Mouse (Mus musculus): ENCODE measurements around the gene Apc2.
A peak's percentile ranks its signal among the peaks of the same experiment; 100 is the strongest.
"Not testable (repeated sequence)": the region's sequence is repeated elsewhere in the genome, so short reads cannot be mapped to it uniquely, and the experiment has no call there.

Apc2 gene

DNA sequence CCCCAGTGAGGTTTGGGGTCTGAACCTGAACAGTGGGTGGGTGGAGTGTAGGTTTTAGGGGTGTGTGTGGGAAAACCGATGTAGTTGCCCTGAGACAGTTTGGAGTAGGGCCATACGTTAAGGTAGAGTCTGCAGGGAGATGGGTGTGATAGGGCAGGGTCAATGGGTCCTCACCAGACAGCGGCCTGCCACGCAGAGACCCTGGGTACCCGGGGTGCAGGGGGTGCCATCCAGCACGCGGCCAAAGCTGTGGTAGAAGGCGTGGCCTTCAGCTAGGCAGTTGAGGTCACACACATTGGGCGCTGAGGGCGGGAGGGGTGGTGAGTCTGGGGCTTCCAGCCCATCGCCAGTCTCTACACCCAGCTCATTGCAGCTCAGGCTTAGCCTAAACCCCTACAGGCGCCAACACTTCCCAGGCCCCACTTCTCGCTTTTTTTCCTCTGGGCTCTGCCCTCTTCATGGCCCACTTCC, 47.7 kb downstream of the Apc2 start:
- no peak for DNase-seq (ENCODE audit: low spot score in 2 of 2)

DNA sequence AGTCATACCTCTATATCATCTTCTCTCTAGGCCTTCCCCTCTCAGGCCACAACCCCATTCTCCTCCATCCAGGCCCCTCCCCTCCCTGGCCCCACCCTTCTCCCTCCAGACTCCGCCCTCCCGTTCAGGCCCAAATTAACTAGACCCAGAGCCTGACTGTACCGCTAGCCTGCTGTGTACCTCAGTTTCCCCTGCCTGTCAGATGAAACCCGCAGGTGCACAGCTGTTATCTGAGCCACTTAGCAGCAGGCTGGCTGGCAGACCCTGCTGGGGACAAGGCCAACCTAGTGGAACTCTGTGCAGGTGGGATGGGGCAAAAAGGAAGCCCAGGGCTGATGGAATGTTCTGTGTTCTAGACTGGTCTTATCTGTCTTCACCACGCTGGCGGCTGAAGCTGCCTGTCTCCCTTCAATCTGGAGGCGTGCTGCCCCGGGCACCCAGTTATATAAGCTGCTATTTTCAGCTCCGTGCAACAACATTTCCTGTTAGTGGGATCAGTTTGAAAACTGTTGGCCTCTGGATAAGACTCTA, 48.4 kb downstream of the Apc2 start:
- no peak for DNase-seq (ENCODE audit: low spot score in 2 of 2)

DNA sequence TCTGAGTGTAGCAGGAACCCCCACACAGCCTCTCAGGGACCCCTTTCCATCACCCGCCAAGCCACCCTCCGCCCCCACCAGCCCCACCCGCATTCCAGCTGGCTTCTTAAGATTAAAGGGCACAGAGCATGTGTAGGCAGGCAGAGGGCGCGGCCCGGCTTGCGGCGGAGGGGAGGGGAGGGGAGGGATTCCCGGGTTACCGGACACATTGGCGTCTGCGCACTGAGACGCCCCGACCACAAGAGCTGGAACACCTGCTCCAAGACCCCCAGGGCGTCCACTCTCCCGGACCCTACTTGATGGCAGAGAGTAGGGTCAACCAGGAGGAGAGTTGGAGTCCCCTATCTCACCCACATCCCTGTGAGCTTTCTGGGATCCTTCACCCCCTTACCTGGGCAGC, 49.3 kb downstream of the Apc2 start:
- DNase-seq (ENCODE audit: low spot score in 2 of 2), result no peak

DNA sequence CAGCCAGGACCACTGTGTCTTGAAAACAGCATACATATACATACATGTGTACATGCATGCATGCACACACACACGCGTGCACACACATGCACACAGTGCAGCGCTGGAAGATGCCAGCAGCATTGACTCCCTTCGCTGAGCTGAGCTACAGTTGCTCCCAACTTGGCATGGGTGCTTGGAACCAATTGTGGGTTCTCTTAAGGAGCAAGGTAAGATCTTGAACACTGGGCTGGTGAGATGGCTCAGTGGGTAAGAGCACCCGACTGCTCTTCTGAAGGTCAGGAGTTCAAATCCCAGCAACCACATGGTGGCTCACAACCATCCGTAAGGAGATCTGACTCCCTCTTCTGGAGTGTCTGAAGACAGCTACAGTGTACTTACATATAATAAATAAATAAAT, 50.2 kb downstream of the Apc2 start:
- DNase-seq (ENCODE audit: low spot score in 2 of 2), result not testable (repeated sequence)

DNA sequence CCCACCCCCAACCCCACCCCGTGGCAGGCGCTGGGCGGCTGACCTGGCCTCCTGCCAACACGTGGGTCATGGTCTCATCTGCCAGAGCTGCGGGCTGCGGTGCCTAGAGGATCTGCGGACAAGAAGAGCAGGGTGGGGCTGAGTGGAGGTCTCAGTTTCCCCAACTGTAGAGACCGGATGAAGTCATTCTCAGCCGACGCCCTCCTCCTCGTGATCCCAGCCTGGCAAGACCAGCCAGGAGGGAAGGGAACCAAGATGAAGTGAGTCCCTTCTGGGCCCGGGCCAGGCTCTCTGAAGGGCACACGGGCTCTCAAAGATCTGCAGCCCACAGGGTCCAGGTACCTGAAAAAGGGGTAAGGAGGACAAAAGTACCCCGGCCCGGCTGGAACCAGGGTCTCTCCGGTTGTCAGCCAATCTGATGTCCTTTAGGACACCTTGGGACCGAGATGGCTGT, 51.8 kb downstream of the Apc2 start:
- no peak for DNase-seq (ENCODE audit: low spot score in 2 of 2)

DNA sequence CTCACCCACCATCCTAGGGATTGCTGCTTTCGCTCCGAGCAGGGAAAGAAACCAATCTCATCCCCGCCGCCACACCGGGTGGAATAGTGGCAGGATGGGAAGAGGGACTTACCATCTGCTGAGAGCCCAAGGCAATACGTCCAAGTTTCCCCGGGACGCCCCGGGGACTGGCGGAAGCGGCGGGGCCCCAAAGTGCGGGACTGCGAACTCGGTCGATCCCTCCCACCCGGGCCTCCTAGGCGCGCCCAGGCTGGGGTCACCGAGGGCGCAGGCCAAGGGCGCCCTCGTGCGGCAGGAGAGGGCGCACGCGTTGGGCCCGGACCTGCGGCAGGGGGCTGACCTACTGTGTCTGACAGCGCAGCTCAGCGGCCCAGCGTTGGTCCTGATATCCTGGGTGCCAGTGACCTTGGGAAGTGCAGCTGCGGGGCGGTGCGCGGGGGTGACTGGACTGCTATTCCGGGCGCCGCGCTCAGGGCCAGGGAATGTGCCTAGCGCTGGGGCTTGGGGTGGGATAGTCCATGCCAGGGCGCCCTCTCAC, 52.5 kb downstream of the Apc2 start, which contains the start of gene Adamtsl5:
TSS of gene Adamtsl5 (minus strand) at position 169 of the 538 bp plus-strand sequence.
- peak; percentile 72 to 73 for DNase-seq (ENCODE audit: low spot score in 2 of 2)

DNA sequence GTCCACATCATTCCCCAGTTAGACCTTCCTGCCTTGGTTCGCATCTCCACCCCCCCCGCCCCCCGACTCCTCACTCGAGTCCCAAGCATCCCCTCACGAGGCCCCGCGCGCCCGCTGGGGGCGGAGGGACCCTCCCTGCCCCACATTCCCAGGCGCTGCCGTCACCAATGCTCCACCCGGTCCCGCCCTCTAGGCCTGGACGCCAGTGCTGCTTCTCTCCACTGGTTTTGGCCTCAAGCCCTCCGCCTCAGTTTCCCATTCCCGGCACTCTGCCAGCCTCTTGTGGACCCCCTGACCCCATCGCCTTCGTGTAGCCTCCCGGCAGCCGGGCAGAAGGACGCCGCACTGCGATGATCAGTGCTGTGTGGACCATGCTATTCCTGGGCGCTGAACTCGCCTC, 53.2 kb downstream of the Apc2 start:
- peak in 1 of 2 experiments; percentile 65 for DNase-seq (ENCODE audit: low spot score in 2 of 2)

DNA sequence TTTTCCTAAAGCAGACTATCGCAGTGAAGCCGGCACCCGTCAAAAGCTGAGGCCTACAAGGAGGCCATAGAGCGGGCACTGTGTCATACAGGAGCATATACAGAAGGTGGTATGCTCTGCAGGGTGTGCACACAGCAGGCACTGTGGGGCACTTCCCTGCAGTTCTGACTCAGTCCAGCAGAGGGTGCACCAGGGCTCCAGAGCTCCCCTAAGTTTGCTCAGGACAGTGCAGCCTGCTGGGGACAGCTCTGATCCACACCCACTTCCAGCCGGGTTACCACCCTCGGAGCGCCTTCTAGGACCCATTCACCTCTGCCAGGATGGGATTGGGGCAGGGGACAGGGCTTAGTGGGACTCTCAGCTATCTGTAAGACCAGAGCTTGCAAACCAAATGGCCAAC, 54.5 kb downstream of the Apc2 start:
- DNase-seq (ENCODE audit: low spot score in 2 of 2), result peak; percentile 77 to 90

DNA sequence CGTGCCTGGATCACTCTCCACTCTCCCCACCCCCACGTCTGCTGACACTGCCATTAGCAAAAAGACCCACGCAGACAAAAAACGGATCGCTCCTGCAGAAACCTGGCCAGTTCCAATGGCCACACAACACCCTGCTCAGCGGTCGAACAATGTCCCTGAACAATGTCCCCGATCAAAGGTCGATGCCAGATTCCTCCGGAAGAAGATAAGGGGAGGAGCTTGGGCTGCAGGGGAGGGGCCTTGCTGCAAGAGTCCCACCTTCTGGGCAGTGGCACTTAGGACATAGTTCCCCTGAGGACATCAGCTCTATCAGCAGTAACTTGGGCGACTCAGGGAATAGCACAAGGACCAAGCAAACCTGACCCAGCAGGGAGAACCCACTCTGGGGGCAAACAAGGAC, 56.1 kb downstream of the Apc2 start:
- DNase-seq (ENCODE audit: low spot score in 2 of 2), result no peak

DNA sequence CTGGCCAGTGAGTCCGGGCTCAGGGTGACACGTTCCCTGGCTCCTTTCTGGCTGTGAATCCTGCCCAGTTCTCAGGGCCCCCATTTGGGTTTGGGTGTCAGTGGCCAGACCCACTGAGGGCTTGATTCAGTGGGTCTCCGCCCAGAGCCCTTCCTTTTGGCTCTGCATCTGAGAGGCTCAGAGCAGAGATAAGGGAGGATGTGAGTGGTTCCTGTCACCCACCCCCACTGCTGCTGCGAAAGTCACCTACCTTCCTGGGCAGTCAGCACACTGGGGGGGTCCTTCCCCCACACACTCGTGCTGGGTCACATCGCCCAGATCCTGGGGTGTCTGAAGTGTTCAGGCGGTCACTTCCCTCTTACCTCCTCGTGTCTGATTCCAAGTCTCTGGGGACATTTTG, 57.0 kb downstream of the Apc2 start:
- no peak for DNase-seq (ENCODE audit: low spot score in 2 of 2)

DNA sequence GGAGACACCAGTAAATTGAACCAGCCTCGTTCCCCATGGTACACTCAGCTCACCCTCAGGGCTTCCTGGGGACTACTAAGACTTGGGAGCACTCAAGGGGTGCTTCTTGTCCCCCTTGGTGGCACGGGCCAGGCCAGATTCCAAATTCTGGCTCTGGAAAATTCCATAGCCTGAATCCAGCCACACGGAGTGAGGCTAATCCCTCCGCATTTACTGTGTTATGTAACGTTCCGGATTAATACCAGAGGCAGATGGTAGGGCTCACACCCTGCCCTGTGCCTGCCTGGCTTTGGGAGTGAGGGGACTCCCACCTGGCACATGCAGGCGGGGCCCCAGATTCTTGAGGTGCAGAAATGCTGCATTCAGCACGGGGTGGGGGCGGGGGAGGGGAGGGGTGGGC, 59.7 kb downstream of the Apc2 start:
- DNase-seq (ENCODE audit: low spot score in 2 of 2), result no peak

DNA sequence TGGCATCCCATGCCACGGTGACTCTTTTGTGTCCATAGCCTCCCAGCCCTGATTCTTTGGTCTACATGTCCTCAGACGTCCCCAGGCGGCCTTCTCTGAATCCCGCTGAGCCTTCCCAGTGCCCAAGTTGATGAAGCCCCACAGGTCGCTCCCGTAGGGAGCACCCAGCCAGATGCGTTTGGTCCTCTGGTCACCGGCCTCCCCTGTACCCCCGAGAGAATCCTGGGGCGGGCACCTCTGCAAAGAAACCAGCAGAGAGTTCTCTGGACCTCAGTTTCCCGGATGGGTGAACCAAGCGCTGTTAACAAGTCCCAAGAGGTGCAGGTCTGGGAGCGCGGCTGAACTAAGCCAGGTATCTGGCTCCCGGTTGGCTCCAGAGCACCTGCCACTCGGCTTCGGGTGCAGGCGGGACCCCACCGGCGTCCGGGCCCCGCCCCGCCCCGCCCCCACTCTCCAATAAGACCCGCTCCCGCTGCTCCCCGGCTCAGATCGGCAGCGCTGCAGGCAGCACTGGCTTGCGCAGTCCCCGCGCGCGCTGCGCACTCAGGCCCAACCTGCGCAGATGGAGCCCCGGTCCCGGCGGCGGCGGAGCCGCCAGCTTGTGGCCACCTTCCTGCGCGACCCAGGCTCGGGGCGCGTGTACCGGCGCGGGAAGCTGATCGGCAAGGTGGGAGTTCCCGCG, 60.4 kb downstream of the Apc2 start, which contains the start of gene Plk5:
TSS of gene Plk5 (plus strand) at position 459 of the 682 bp plus-strand sequence.
- no peak for DNase-seq (ENCODE audit: low spot score in 2 of 2)

DNA sequence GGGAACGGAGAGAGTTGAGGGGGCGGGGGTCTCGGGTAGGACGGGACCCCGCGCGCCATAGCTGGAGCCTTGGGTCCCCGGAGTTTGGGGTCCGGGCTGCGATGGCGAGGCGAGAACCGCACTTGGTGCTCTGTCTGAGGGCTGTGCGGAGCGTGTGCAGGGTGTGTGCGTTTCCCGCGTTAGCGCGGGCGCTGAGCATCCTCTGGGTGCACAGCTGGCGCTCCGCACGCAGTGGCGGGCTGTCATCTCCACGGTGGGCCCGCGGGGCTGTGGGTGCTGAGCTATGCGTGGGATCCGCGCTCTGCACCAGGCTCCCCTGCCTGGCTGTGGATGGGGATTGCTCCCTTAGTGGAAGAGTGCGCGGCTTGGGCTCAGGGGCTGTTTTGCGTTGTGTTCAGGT, 61.0 kb downstream of the Apc2 start:
- DNase-seq (ENCODE audit: low spot score in 2 of 2), result no peak

DNA sequence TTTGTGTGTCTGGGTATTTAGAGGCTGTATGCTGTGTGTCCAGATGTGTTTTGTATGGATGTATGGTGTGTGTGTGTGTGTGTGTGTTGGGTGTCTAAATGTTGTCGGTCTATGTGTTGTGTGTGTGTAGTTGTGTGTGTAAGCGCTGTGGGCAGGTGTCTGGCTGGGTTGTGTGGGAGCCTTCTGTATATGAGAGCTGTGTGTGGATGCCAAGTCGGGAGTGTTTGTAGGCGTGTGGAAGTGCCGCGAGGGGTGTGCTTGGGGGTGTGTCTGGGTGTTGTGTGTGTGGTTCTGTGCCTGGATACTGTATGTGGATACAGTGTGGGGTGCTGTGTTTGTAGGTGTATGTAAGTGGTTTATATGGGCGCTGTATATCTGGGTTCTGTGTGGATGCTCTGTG, 61.6 kb downstream of the Apc2 start:
- no peak for DNase-seq (ENCODE audit: low spot score in 2 of 2)

DNA sequence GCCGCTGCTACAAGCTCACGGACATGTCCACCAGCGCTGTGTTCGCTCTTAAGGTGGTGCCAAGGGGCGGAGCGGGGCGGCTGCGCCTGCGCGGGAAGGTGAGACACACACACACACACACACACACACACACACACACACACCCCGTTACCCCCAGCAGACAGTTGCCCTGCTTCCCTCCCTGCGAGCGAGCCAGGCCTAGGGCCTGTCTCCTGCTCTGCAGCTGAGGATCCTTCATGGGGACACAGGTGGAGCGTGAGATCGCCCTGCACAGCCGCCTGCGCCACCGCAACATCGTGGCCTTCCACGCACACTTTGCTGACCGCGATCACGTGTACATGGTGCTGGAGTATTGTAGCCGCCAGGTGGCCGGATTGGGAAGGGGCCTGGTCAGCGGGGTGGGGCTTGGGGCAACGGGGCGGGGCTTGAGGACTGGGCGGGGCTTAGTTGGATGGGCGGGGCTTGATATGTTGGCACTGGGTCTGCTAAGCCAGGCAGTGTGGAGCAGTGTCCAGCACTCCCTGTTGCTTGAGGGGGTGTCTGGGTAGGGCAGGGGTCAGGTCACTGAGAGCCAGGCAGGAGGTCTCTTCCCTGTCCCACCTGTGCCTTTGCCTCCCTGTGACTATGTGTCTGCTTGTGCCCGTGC, 62.3 kb downstream of the Apc2 start:
- no peak for DNase-seq (ENCODE audit: low spot score in 2 of 2)

DNA sequence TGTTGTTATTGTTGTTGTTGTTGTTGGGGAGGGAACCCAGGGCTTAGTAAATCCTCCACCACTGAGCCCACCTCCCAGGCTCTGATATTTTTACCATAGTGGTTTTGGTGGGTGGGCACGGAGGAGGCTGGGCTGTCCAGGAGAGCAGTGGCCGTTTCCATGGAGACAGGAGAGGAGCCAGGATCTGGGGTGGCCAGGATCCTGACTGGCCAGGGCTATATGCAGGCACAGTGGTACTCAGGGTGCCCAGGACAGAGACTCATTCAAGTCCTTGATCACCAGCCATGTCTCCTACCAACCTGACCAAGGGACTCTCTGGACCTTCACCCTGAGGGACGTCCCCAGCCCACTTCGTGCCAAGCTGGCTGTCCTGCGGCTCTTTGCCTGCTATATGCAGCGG, 68.0 kb downstream of the Apc2 start:
- DNase-seq (ENCODE audit: low spot score in 2 of 2), result no peak

DNA sequence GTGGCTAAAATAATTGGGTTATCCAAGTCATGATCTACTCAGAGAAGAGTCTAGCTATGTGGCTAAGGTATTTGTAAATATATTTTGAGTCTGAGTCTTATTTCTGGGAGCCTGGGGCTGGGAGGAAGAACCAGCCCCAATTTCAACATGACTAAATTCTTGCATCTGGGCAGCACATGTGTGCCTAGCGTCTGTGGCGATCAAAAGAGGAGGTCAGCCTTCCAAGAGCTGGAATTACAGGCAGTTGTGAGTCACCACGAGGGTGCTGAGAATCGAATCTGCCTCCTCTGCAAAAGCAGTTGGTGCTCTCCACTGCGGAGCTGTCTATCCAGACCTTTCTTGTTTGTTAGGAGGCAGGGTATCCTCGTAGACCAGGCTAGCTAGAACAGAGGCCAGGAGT, 70.0 kb downstream of the Apc2 start:
- DNase-seq (ENCODE audit: low spot score in 2 of 2), result no peak

Measured in urinary bladder, postnatal 4 days (tissue).